Mouse (Mus musculus) hindbrain, embryonic 13.5 days (tissue): ENCODE data around the gene Rnf144b. TPM values are rescaled to one million over a fixed set of nuclear protein-coding genes. Genes with fewer than 3 reads are reported as not detected.

Experiments
- ATAC-seq: fragments of 200-750 bp; cut with Nextera tagmentation; 2 replicates; pipeline ENCODE4 v1.8.0; 2017; ENCODE audit warnings: moderate TSS enrichment; ENCODE audit not compliant: low FRiP score
- H3K27ac ChIP-seq: fragments of 300-500 bp; sonication (generic); 2 replicates; pipeline ENCODE4 v1.5.1; 2015; ENCODE audit warnings: inconsistent platforms, mild to moderate bottlenecking, moderate library complexity
- H3K27me3 ChIP-seq: fragments of 300-500 bp; sonication (generic); 2 replicates; pipeline ENCODE4 v1.6.1; 2015; ENCODE audit warnings: mild to moderate bottlenecking, inconsistent platforms
- H3K36me3 ChIP-seq: fragments of 300-500 bp; sonication (generic); 2 replicates; pipeline ENCODE4 v1.6.1; 2015; ENCODE audit warnings: mild to moderate bottlenecking, inconsistent platforms
- H3K4me1 ChIP-seq: fragments of 300-500 bp; sonication (generic); replicated peaks from 2 replicates; pipeline ENCODE4 v1.6.1; 2015; ENCODE audit warnings: inconsistent platforms
- H3K4me2 ChIP-seq: fragments of 300-500 bp; sonication (generic); 2 replicates; pipeline ENCODE4 v1.6.1; 2015; ENCODE audit warnings: inconsistent platforms, mild to moderate bottlenecking, moderate library complexity
- H3K4me3 ChIP-seq: fragments of 300-500 bp; sonication (generic); 2 replicates; pipeline ENCODE4 v1.5.1; 2015; ENCODE audit warnings: mild to moderate bottlenecking, inconsistent platforms
- H3K9ac ChIP-seq: fragments of 300-500 bp; sonication (generic); 2 replicates; pipeline ENCODE4 v1.6.1; 2015; ENCODE audit warnings: mild to moderate bottlenecking, inconsistent platforms
- H3K9me3 ChIP-seq: fragments of 300-500 bp; sonication (generic); 2 replicates; pipeline ENCODE4 v1.6.1; 2016; ENCODE audit warnings: inconsistent platforms
- WGBS: fragments of 180-500 bp; shearing (Covaris S2); methylation state at CpG from one replicate; pipeline ENCODE4 v1.1.7; 2015; 5-methylcytosine and 5-hydroxymethylcytosine counted together
- polyA plus RNA-seq: library from polyadenylated mRNA; unstranded; fragments of >200 nt; fragmentation: Nextera tagmentation; extraction: Ambion mirVana; gene quantifications from 2 replicates; pipeline ENCODE4 v1.2.1, GENCODE M21; 2015

The Rnf144b gene
- polyA plus RNA-seq, 1 experiment from 2014 or later = 0.55 TPM

DNA sequence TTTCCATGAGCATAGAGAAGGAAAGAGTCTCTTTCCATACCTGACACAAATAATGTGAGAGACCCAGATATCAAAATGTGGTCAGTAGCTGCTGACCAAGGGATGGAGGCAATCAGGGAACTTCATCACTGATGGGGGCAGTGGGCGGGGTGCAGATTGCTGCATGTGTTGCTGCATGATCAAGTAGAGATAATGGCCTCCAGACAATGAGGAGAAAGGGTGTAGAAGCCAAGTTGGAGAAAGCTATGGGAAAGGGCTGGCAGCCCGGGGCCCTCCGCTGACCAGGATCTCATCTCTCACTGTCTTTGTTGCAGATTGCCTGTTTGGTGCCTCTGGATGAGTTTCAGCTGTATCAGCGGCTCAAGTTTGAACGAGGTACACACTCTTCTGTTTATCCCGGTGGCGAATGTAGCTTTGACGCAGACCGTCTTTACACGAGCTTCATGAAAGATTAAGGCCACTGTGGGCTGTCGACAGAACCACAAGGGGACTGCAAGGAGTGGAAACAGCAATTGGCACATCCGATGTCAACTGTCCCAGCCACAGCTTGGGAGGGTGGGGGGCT, 106.3 kb downstream of the Rnf144b start:
- Histone ChIP-seq H3K9me3 (no peaks in the 10 kb centered on the region), H3K27ac (no peak overlapping the region), H3K36me3 (no peaks in the 10 kb centered on the region), H3K9ac (no peak overlapping the region), H3K4me3 (no peak overlapping the region), H3K4me1 (peaks cover 17% of the 10 kb centered on the region), H3K4me2 (no peak overlapping the region), H3K27me3 (no peaks in the 10 kb centered on the region)
- 90% methylated on average over 12 of the region's 12 CpGs for WGBS
- no peak for ATAC-seq

DNA sequence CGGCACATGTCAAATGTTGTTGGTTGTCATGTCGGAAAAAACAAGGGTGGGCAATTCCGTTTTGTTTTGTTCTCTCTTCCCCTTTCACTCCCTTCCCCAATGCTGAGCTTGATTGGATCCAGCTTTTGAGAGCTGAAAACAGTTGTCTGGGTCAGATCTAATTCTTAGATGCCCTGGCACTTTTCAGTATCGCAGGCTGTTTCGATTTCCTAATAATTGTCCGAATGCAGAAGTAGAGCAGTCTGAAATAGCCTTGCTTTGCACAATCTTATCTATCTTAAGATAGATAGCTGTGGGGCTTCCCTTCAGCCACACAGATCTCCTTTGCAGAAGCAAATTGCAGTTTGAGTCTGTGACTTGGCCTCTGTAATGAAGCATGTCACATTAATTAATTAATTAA, 109.7 kb downstream of the Rnf144b start:
- Histone ChIP-seq H3K27ac (no peak overlapping the region), H3K9ac (no peak overlapping the region), H3K4me3 (no peak overlapping the region), H3K27me3 (no peaks in the 10 kb centered on the region), H3K4me2 (no peak overlapping the region), H3K4me1 (peaks cover 4% of the 10 kb centered on the region; the same call in 1 of the 2 replicates), H3K36me3 (no peaks in the 10 kb centered on the region), H3K9me3 (no peaks in the 10 kb centered on the region)
- no peak for ATAC-seq
- 73% methylated on average over 6 of the region's 6 CpGs for WGBS

DNA sequence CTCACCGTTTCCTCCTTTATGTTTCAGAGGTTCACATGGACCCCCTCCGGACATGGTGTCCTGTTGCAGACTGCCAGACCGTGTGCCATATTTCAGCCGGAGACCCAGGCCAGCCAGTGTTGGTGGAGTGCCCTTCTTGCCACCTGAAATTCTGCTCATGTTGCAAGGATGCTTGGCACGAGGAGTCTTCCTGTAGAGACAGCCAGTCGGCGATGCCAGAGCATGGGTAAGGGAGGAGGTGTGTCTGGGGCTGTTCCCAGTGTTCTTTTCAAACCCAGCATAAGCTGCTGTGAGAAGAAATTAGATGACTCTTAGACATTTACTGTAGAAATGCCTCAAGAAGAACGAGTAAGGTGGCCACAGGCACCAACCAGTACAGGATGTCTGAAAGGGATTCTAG, 114.9 kb downstream of the Rnf144b start:
- WGBS = 91% methylated on average over 8 of the region's 8 CpGs
- no peak overlapping the region for H3K4me3 ChIP-seq
- no peak overlapping the region for H3K9ac ChIP-seq
- H3K4me2 ChIP-seq = no peak overlapping the region
- H3K36me3 ChIP-seq = no peaks in the 10 kb centered on the region
- H3K27ac ChIP-seq = no peak overlapping the region
- no peaks in the 10 kb centered on the region for H3K27me3 ChIP-seq
- H3K9me3 ChIP-seq = no peaks in the 10 kb centered on the region
- H3K4me1 ChIP-seq = no peaks in the 10 kb centered on the region; the same call in 1 of the 2 replicates
- no peak for ATAC-seq

DNA sequence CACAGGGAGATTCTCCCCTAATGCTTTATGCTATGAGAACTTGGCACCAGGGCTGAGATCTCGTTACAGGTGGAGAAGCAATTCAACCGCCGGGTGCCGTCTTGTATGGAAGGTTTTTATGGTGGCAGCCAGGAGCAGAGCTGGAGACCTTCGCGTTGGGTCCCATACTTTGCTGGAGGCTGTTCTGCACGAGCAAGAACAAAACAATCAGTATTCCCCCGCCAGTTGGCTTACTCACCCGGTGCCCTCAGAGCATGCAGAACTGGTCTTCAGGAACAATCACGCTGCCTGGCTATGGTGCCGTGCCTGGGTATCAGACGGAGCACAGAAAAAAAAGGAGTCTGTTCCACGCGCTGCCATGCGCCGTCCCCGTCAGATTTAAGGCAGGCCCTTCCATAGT, 115.7 kb downstream of the Rnf144b start:
- H3K4me1 ChIP-seq = no peaks in the 10 kb centered on the region
- no peaks in the 10 kb centered on the region for H3K9me3 ChIP-seq
- H3K27me3 ChIP-seq = no peaks in the 10 kb centered on the region
- H3K27ac ChIP-seq = no peak overlapping the region
- no peak overlapping the region for H3K9ac ChIP-seq
- 81% methylated on average over 17 of the region's 17 CpGs for WGBS
- H3K36me3 ChIP-seq = no peaks in the 10 kb centered on the region
- ATAC-seq = no peak
- no peak overlapping the region for H3K4me3 ChIP-seq
- H3K4me2 ChIP-seq = no peak overlapping the region

DNA sequence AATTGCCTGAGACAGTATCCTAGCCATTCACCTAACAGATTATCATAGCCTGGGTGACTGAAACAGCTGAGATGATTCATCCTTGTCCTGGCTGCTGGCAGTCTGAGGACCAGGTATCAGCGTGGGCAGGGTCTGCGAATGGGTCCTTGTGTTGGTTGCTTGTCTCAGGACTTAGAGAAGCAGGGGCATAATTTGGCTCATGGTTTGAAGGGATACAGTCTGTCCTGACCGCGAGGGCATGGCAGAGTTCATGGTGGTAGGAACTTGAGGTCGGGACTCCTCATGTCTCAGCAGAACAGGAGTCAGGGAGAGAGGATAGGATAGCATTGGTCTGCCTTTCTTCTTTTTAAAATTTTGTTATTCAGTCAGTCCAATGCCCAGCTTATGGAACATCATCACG, 121.1 kb downstream of the Rnf144b start:
- Histone ChIP-seq H3K27ac (no peak overlapping the region), H3K4me2 (no peak overlapping the region), H3K4me1 (peaks cover 20% of the 10 kb centered on the region), H3K4me3 (no peak overlapping the region), H3K9me3 (no peaks in the 10 kb centered on the region), H3K9ac (no peak overlapping the region), H3K27me3 (no peaks in the 10 kb centered on the region), H3K36me3 (no peaks in the 10 kb centered on the region)
- WGBS = 91% methylated on average over 6 of the region's 6 CpGs
- no peak for ATAC-seq

DNA sequence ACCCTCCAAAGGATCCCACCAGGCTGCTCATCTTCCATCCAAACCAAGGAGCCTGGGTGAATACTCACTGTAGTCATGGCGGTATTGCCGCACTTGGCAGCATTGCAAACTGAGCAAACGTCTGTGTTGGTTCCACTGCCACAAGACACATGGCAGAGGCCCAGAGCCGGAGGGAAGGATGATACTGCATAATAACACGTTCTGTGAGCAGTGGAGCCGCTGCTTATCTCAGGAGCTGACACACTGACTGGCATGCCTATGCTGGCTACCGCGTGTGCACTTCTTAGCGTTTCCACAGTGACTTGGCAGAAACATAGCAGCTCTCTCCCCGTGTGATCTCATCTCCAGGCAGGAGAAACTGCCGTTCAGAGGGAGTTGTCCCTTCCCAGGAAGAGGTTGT, 122.3 kb downstream of the Rnf144b start:
- Histone ChIP-seq H3K9ac (no peak overlapping the region), H3K27ac (peak overlapping the region; percentile 46), H3K4me1 (peaks cover 20% of the 10 kb centered on the region), H3K27me3 (no peaks in the 10 kb centered on the region), H3K4me2 (no peak overlapping the region), H3K36me3 (no peaks in the 10 kb centered on the region), H3K4me3 (no peak overlapping the region), H3K9me3 (no peaks in the 10 kb centered on the region)
- 72% methylated on average over 11 of the region's 11 CpGs for WGBS
- no peak; the same call in 1 of the 2 replicates for ATAC-seq

DNA sequence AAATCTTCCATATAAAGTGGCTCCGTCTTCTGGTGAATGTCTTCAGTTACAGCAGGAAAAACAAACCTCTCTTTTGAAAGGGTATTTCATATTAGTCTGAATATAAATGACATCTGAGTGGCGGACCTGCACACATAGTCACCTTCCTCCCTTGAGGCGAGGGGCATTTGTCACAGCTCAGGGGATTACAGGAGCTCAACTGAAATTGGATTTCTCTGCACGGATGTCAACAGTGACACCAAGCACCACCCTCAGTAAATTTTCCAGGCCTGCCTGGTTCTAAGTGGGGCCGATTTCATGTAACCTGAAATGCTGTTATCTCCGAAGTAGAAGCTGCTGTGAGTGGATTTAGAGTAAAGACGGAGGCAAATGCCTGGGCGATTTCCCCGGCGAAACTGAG, 124.0 kb downstream of the Rnf144b start:
- Histone ChIP-seq H3K36me3 (no peaks in the 10 kb centered on the region), H3K27me3 (no peaks in the 10 kb centered on the region), H3K4me1 (peaks cover 20% of the 10 kb centered on the region), H3K27ac (no peak overlapping the region), H3K4me3 (no peak overlapping the region), H3K9me3 (no peaks in the 10 kb centered on the region), H3K9ac (no peak overlapping the region), H3K4me2 (no peak overlapping the region)
- WGBS = 68% methylated on average over 10 of the region's 10 CpGs
- no peak for ATAC-seq

DNA sequence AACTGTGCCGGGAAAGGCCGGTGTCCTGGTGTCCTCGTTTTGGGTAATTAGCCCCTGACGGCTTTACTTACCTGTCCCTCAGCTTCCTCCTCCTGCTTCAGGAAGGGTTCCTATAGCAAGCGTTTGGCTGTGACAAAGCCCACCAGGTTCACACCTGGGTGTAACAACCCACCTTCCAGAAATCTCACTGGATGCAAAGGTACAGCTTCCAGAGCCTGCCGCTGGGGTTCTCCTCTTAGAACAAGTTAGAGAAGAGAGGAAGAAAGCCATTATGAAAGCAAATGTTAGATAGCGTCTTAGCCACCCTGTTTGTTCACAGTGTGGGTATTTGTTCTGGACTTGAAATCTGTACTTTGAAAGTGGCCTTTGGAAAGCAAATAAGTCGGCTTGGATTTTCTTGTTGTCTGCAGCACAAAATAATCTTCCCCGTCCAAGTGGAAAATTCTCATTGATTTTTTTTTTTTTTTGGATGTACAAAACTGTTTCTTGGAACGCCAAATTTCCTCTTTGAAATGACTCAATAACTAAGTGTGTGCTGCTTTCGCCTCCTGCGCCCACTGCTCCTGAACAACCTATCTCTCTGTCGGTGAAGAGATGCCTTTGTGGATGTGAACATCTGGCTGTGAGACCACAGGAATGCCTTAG, 124.8 kb downstream of the Rnf144b start:
- Histone ChIP-seq H3K4me2 (no peak overlapping the region), H3K9me3 (no peaks in the 10 kb centered on the region), H3K9ac (no peak overlapping the region), H3K36me3 (no peaks in the 10 kb centered on the region), H3K27me3 (no peaks in the 10 kb centered on the region), H3K4me1 (peaks cover 20% of the 10 kb centered on the region), H3K27ac (no peak overlapping the region), H3K4me3 (no peak overlapping the region)
- WGBS = 80% methylated on average over 13 of the region's 13 CpGs
- ATAC-seq = no peak

DNA sequence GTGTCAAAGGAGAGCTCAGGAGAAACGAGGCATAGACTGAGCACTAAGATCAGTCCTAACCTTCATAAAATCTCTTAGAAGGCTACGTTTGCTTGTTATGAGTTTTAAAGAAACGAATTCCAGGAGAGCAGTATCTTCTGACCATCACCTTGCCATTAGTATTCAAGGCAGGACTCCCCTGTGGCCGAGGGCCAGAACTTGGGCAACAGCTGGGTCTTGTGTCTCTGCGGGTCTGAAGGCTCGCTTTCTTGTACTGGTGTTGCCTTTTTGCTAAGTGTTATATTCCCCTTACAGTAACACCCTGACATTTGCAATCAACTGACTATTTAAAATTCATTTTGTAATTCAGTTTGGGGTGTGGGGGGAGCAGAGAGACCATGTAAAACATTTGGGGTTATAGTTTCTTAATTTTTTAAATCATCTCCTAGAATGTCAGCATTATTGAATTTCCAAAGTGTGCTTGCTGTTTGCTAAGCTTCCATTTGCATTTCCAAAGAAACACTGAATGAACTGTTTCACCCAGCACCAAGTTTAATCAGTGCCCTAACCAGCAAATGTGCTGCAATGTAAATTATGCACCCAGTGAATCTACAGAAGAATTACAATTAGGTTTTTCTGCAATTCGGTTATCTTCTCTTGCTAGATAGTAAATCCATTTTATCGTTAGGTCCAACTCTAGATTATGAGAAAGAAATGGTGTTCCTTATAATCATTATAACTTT, 126.0 kb downstream of the Rnf144b start:
- H3K27ac ChIP-seq = 0 out of 2 replicates have a peak overlapping the region, but pooled peaks have one; percentile 1
- no peak overlapping the region for H3K4me2 ChIP-seq
- WGBS = 63% methylated on average over 8 of the region's 8 CpGs
- H3K4me1 ChIP-seq = peaks cover 20% of the 10 kb centered on the region
- ATAC-seq = no peak
- no peak overlapping the region for H3K9ac ChIP-seq
- no peak overlapping the region for H3K4me3 ChIP-seq
- H3K36me3 ChIP-seq = no peaks in the 10 kb centered on the region
- H3K9me3 ChIP-seq = no peaks in the 10 kb centered on the region
- no peaks in the 10 kb centered on the region for H3K27me3 ChIP-seq

DNA sequence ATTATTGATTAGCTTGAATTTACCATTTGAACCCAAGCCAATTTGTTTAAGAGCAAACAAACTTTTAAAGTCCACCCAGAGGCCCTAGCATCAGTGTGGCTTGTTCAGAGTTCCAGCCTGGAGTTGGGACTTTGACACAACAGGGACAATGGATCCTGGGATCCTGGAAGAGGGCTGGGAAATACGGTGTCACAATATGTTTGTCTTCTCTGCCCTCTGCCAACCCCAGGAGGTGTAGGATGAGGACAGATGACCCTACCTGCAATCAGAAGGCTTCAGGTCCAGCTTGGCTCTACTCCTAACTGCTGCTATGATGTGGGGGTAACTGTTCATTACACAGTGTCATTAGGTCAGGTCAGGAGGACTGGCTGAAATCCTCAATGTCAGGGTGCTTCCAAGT, 128.2 kb downstream of the Rnf144b start:
- 84% methylated on average over 1 of the region's 1 CpGs for WGBS
- no peaks in the 10 kb centered on the region for H3K27me3 ChIP-seq
- H3K27ac ChIP-seq = no peak overlapping the region
- peaks cover 11% of the 10 kb centered on the region; the same call in 1 of the 2 replicates for H3K4me1 ChIP-seq
- H3K4me2 ChIP-seq = no peak overlapping the region
- no peaks in the 10 kb centered on the region for H3K9me3 ChIP-seq
- no peak for ATAC-seq
- H3K36me3 ChIP-seq = no peaks in the 10 kb centered on the region
- no peak overlapping the region for H3K4me3 ChIP-seq
- no peak overlapping the region for H3K9ac ChIP-seq

DNA sequence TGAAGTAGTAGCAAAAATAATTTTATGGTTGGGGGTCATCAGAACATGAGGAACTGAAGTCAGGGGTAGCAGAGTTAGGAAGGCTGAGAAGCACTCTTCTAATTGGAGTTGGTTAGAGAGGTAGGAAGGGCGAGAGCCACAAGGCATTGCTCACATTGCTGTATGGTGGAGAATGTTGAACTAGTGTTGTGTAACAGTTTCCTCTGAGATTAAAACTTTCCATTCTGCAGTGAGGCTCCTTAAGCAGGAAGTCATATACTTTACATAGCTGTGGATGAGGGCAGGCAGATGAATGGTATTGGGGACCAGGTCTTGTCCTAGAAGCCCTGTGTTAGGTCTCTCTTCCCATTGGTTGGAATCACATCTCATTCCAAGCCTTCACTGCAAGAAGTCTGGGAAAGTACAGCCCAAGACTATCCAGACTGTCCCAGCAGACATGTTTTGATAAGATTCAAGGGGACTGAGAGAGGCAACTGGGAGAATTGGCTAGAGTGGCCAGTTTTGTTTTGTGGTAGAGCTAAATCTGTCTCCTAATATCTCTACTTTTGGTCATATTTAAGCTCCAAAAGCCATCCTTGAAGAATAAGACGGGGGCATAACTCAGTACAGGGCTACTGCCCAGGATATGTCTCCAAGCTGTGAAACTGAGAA, 128.8 kb downstream of the Rnf144b start:
- no peak for ATAC-seq
- no peaks in the 10 kb centered on the region for H3K9me3 ChIP-seq
- H3K4me2 ChIP-seq = no peak overlapping the region
- 95% methylated on average over 2 of the region's 2 CpGs for WGBS
- no peak overlapping the region for H3K4me3 ChIP-seq
- H3K27me3 ChIP-seq = no peaks in the 10 kb centered on the region
- H3K36me3 ChIP-seq = no peaks in the 10 kb centered on the region
- H3K4me1 ChIP-seq = peaks cover 11% of the 10 kb centered on the region; the same call in 1 of the 2 replicates
- no peak overlapping the region for H3K9ac ChIP-seq
- H3K27ac ChIP-seq = no peak overlapping the region

DNA sequence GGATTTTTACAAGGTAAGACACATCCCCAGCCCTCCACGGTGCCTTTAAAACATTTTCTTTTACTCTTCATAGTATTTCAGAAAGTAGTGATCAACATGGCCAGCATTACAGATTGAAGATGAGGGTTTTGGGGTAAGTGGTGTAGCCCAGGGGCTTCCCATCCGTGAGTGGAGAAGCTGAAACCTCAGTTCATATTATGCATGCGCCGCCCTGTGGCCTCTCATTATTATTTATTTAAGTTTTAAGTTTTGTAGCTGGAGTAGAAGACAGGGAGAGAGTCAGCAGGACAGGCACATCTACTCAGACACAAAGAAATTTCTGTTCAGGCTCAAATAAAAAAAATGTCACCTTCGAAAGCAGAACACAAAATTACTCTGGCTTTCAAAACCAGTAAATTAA, 131.3 kb downstream of the Rnf144b start:
- WGBS = 84% methylated on average over 5 of the region's 5 CpGs
- ATAC-seq = no peak
- Histone ChIP-seq H3K9ac (no peak overlapping the region), H3K36me3 (no peaks in the 10 kb centered on the region), H3K4me3 (no peak overlapping the region), H3K27me3 (no peaks in the 10 kb centered on the region), H3K27ac (no peak overlapping the region), H3K9me3 (no peaks in the 10 kb centered on the region), H3K4me1 (0 out of 2 replicates have a peak, but pooled peaks cover 5% of the 10 kb centered on the region), H3K4me2 (no peak overlapping the region)
